18 mouse cellular contexts compared by ENCODE assay signal in the genomic region with DNA sequence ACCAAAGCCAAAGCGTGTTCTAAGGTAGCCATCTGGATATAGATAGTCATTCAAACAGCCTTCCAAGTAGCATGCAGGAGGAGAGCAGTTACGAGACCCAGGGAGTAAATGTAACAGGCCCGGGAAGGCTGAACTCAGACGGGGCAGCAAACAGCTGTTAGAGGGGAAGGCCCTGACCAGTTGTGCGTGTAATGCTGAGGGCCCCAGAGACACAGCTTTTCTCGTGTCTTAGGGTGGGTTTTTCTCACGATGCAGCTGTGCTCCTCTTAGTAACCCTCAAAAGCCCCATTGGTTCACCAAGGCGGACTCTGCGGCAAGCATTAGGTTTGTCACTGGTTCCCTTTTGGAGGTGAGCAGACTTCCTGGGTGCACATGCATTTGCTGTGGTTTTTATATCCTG.
DNase-seq lines count a peak whose midpoint lies in the region; ATAC-seq and TF ChIP-seq lines count a peak whose summit lies in the region.
"Had no signal": no experiment of that assay in that cellular context is flagged by ENCODE, and none has a peak within 500 bp of the region (broad histone marks: within the 10 kb centered on the region; RNA-seq: fewer than 3 reads in every experiment).

No protein-coding gene starts in this region.

- no peak for TF ChIP-seq CTCF in forebrain, postnatal 0 days (IDR thresholded peaks at IDR 0.05; ENCODE audit: low read depth)

- no peaks in the 10 kb centered on the region; the same call in 1 of the 2 replicates for H3K36me3 ChIP-seq in liver, embryonic 16.5 days (ENCODE audit: control insufficient read depth, insufficient read depth)
- H3K36me3 ChIP-seq in liver, embryonic 11.5 days (ENCODE audit: control insufficient read depth, insufficient read depth, low read length) = no peaks in the 10 kb centered on the region
- no peaks in the 10 kb centered on the region for H3K36me3 ChIP-seq in forebrain, embryonic 13.5 days (ENCODE audit: poor library complexity, severe bottlenecking)
- H3K36me3 ChIP-seq in forebrain, postnatal 0 days (ENCODE audit: insufficient read depth) = no peaks in the 10 kb centered on the region
- H3K36me3 ChIP-seq: forebrain, embryonic 12.5 days; midbrain, embryonic 15.5 days had no signal

- H3K27ac ChIP-seq in liver, embryonic 16.5 days (ENCODE audit: low read length) = no peak overlapping the region
- no peak overlapping the region for H3K27ac ChIP-seq in liver, embryonic 11.5 days (ENCODE audit: low read depth, low read length)
- no peak overlapping the region for H3K27ac ChIP-seq in forebrain, embryonic 13.5 days
- H3K27ac ChIP-seq in forebrain, postnatal 0 days (ENCODE audit: low read depth, low read length) = no peak overlapping the region
- H3K27ac ChIP-seq: forebrain, embryonic 12.5 days; liver, embryonic 14.5 days; midbrain, embryonic 15.5 days had no signal

- 78% methylated on average over 9 of the region's 9 CpGs for WGBS in liver, embryonic 16.5 days (ENCODE audit: insufficient replicate concordance)
- 86% methylated on average over 9 of the region's 9 CpGs for WGBS in liver, embryonic 11.5 days
- WGBS in forebrain, embryonic 13.5 days = 86% methylated on average over 9 of the region's 9 CpGs
- 86% methylated on average over 9 of the region's 9 CpGs for WGBS in forebrain, postnatal 0 days

- H3K4me1 ChIP-seq in liver, embryonic 16.5 days (ENCODE audit: control insufficient read depth, low read depth, low read length) = peaks cover 25% of the 10 kb centered on the region
- peaks cover 17% of the 10 kb centered on the region for H3K4me1 ChIP-seq in liver, embryonic 11.5 days (replicated peaks; ENCODE audit: control insufficient read depth, insufficient read depth, low read length)
- H3K4me1 ChIP-seq in forebrain, embryonic 13.5 days = no peaks in the 10 kb centered on the region
- H3K4me1 ChIP-seq in forebrain, postnatal 0 days (ENCODE audit: insufficient read depth) = no peaks in the 10 kb centered on the region
- H3K4me1 ChIP-seq: forebrain, embryonic 12.5 days; midbrain, embryonic 15.5 days had no signal

- H3K4me2 ChIP-seq in liver, embryonic 16.5 days (ENCODE audit: low read depth, low read length) = no peak overlapping the region
- H3K4me2 ChIP-seq in liver, embryonic 11.5 days = no peak overlapping the region
- H3K4me2 ChIP-seq in forebrain, embryonic 13.5 days = no peak overlapping the region
- no peak overlapping the region for H3K4me2 ChIP-seq in forebrain, postnatal 0 days (ENCODE audit: low read depth)
- H3K4me2 ChIP-seq: forebrain, embryonic 12.5 days; midbrain, embryonic 15.5 days had no signal

- H3K9ac ChIP-seq in liver, embryonic 16.5 days (ENCODE audit: low read depth, low read length) = 0 out of 2 replicates have a peak overlapping the region, but pooled peaks have one; percentile 9
- H3K9ac ChIP-seq in liver, embryonic 11.5 days (ENCODE audit: low read depth, low read length) = no peak overlapping the region
- H3K9ac ChIP-seq in forebrain, embryonic 13.5 days = no peak overlapping the region
- H3K9ac ChIP-seq in forebrain, postnatal 0 days = no peak overlapping the region
- H3K9ac ChIP-seq: forebrain, embryonic 12.5 days; liver, embryonic 14.5 days; midbrain, embryonic 15.5 days had no signal

- no peaks in the 10 kb centered on the region for H3K27me3 ChIP-seq in liver, embryonic 16.5 days (ENCODE audit: control insufficient read depth, insufficient read depth, low read depth, low read length)
- H3K27me3 ChIP-seq in liver, embryonic 11.5 days (replicated peaks; ENCODE audit: control insufficient read depth, insufficient read depth, low read length) = no peaks in the 10 kb centered on the region
- no peaks in the 10 kb centered on the region for H3K27me3 ChIP-seq in forebrain, embryonic 13.5 days
- H3K27me3 ChIP-seq in forebrain, postnatal 0 days (ENCODE audit: insufficient read depth, low read length) = no peaks in the 10 kb centered on the region
- H3K27me3 ChIP-seq: forebrain, embryonic 12.5 days; megakaryocyte, embryonic 14.5 days; midbrain, embryonic 15.5 days had no signal

- no peak for DNase-seq in liver, embryonic 11.5 days (ENCODE audit: low spot score)
- peak; percentile 56 for DNase-seq in naive thymus-derived CD4-positive, alpha-beta T cell, adult 2 months (ENCODE audit: low read depth)
- DNase-seq in thymus, adult 18-20 months = peak; percentile 46 to 62
- no peak for DNase-seq in frontal cortex, adult 2 months (ENCODE audit: extremely low spot score in 1 of 2, low spot score in 1 of 2)
- no peak for DNase-seq in right cerebral cortex, postnatal 36 days (ENCODE audit: low spot score in 2 of 2)
- DNase-seq in forebrain, postnatal 0 days = no peak
- DNase-seq: adrenal gland, adult 2 months; cerebellum, adult 11 months; cerebellum, postnatal 14 days; kidney, postnatal 4 days; lung, postnatal 14 days; right cerebral cortex, postnatal 14 days had no signal

- no peak overlapping the region for H3K4me3 ChIP-seq in liver, embryonic 16.5 days (ENCODE audit: low read depth, low read length)
- no peak overlapping the region for H3K4me3 ChIP-seq in liver, embryonic 11.5 days (ENCODE audit: low read depth, low read length)
- no peak overlapping the region for H3K4me3 ChIP-seq in forebrain, embryonic 13.5 days
- no peak overlapping the region for H3K4me3 ChIP-seq in forebrain, postnatal 0 days (ENCODE audit: low read depth, low read length)
- H3K4me3 ChIP-seq: forebrain, embryonic 12.5 days; megakaryocyte, embryonic 14.5 days; midbrain, embryonic 15.5 days had no signal

- no peaks in the 10 kb centered on the region for H3K9me3 ChIP-seq in liver, embryonic 16.5 days (replicated peaks; ENCODE audit: control insufficient read depth, low read length)
- H3K9me3 ChIP-seq in liver, embryonic 11.5 days (ENCODE audit: control insufficient read depth, low read length) = no peaks in the 10 kb centered on the region
- no peaks in the 10 kb centered on the region for H3K9me3 ChIP-seq in forebrain, embryonic 13.5 days (replicated peaks)
- H3K9me3 ChIP-seq in forebrain, postnatal 0 days (ENCODE audit: low read length) = no peaks in the 10 kb centered on the region
- H3K9me3 ChIP-seq: forebrain, embryonic 12.5 days; megakaryocyte, embryonic 14.5 days; midbrain, embryonic 15.5 days had no signal

- ATAC-seq in liver, embryonic 16.5 days (ENCODE audit: low read depth) = no peak
- no peak for ATAC-seq in liver, embryonic 11.5 days (replicated peaks; ENCODE audit: low FRiP score)
- ATAC-seq in forebrain, embryonic 13.5 days = no peak
- ATAC-seq in forebrain, postnatal 0 days = no peak
- ATAC-seq: midbrain, embryonic 15.5 days had no signal

Comparison
In these comparisons a context has a peak if more than half of its experiments do, and no peak if none do; other contexts are left out.
1. DNase-seq: peak in naive thymus-derived CD4-positive, alpha-beta T cell, adult 2 months (single experiment) and thymus, adult 18-20 months (2 of 2); none in liver, embryonic 11.5 days (single experiment), frontal cortex, adult 2 months (0 of 2), right cerebral cortex, postnatal 36 days (0 of 2) and forebrain, postnatal 0 days (single experiment).